Mouse (Mus musculus) hindbrain, embryonic 16.5 days (tissue): Measurements from ENCODE around the gene Dchs1. TPM values are rescaled to one million over a fixed set of nuclear protein-coding genes. Genes with fewer than 3 reads are reported as not detected.

Experiments
- ATAC-seq: fragments of 200-750 bp; cut with Nextera tagmentation; 2 replicates; pipeline ENCODE4 v1.8.0; 2017; ENCODE audit warnings: moderate TSS enrichment, moderate library complexity
- H3K27ac ChIP-seq: fragments of 300-500 bp; sonication (generic); 2 replicates; pipeline ENCODE4 v1.5.1; 2014; ENCODE audit warnings: low read depth, mild to moderate bottlenecking, control low read depth, low read length, moderate library complexity
- H3K27me3 ChIP-seq: fragments of 300-500 bp; sonication (generic); replicated peaks from 2 replicates; pipeline ENCODE4 v1.6.1; 2014; ENCODE audit warnings: low read length; ENCODE audit not compliant: control insufficient read depth, insufficient read depth
- H3K36me3 ChIP-seq: fragments of 300-500 bp; sonication (generic); 2 replicates; pipeline ENCODE4 v1.6.1; 2014; ENCODE audit warnings: mild to moderate bottlenecking, low read length, moderate library complexity, mixed read lengths; ENCODE audit not compliant: control insufficient read depth, insufficient read depth
- H3K4me1 ChIP-seq: fragments of 300-500 bp; sonication (generic); 2 replicates; pipeline ENCODE4 v1.6.1; 2014; ENCODE audit warnings: low read depth, low read length; ENCODE audit not compliant: control insufficient read depth, insufficient read depth
- H3K4me2 ChIP-seq: fragments of 300-500 bp; sonication (generic); 2 replicates; pipeline ENCODE4 v1.6.1; 2014; ENCODE audit warnings: mild to moderate bottlenecking, low read length, control low read depth, moderate library complexity
- H3K4me3 ChIP-seq: fragments of 300-500 bp; sonication (generic); 2 replicates; pipeline ENCODE4 v1.5.1; 2014; ENCODE audit warnings: mild to moderate bottlenecking, low read length, control low read depth, moderate library complexity
- H3K9ac ChIP-seq: fragments of 300-500 bp; sonication (generic); 2 replicates; pipeline ENCODE4 v1.6.1; 2014; ENCODE audit warnings: low read depth, mild to moderate bottlenecking, control low read depth, low read length, moderate library complexity
- H3K9me3 ChIP-seq: fragments of 300-500 bp; sonication (generic); 2 replicates; pipeline ENCODE4 v1.6.1; 2014; ENCODE audit warnings: mild to moderate bottlenecking, low read length, moderate library complexity; ENCODE audit not compliant: control insufficient read depth
- WGBS: fragments of 180-500 bp; shearing (Covaris S2); extraction: QIAGEN DNeasy Blood & Tissue Kit; methylation state at CpG from one replicate; pipeline ENCODE4 v1.1.7; 2014; 5-methylcytosine and 5-hydroxymethylcytosine counted together
- polyA plus RNA-seq: library from polyadenylated mRNA; unstranded; fragments of >200 nt; fragmentation: Nextera tagmentation; extraction: Ambion mirVana; gene quantifications from 2 replicates; pipeline ENCODE4 v1.2.1, GENCODE M21; 2015

Gene Dchs1
- polyA plus RNA-seq, 1 experiment from 2014 or later, result 9.8 TPM

GRCm38 (mm10) chr7:105809836-105810235, 22.4 kb upstream of the Dchs1 start:
- peak overlapping the region; percentile 93 for H3K27ac ChIP-seq
- peaks cover 8% of the 10 kb centered on the region for H3K4me1 ChIP-seq
- no peaks in the 10 kb centered on the region for H3K9me3 ChIP-seq
- WGBS, result 87% methylated on average over 7 of the region's 7 CpGs
- ATAC-seq, result no peak
- H3K36me3 ChIP-seq, result peaks cover 21% of the 10 kb centered on the region
- peak overlapping the region; percentile 88 for H3K4me3 ChIP-seq
- H3K27me3 ChIP-seq, result no peaks in the 10 kb centered on the region
- peak overlapping the region; percentile 98 for H3K9ac ChIP-seq
- H3K4me2 ChIP-seq, result peak overlapping the region; percentile 65

- Histone ChIP-seq H3K9ac (no peak overlapping the region), H3K27me3 (no peaks in the 10 kb centered on the region), H3K4me2 (no peak overlapping the region), H3K27ac (no peak overlapping the region), H3K4me3 (no peak overlapping the region), H3K4me1 (peaks cover 8% of the 10 kb centered on the region), H3K36me3 (peaks cover 21% of the 10 kb centered on the region), H3K9me3 (no peaks in the 10 kb centered on the region)
- WGBS, result 88% methylated on average over 1 of the region's 1 CpGs
- no peak for ATAC-seq
These were observed 20.9 kb upstream of the Dchs1 start for GRCm38 (mm10) chr7:105808385-105808784.

GRCm38 (mm10) chr7:105806716-105807115, 19.3 kb upstream of the Dchs1 start:
- Histone ChIP-seq H3K36me3 (peaks cover 21% of the 10 kb centered on the region), H3K4me1 (peaks cover 8% of the 10 kb centered on the region), H3K9ac (no peak overlapping the region), H3K27ac (no peak overlapping the region), H3K4me2 (no peak overlapping the region), H3K9me3 (no peaks in the 10 kb centered on the region), H3K4me3 (no peak overlapping the region), H3K27me3 (no peaks in the 10 kb centered on the region)
- 73% methylated on average over 2 of the region's 2 CpGs for WGBS
- ATAC-seq, result no peak

- H3K36me3 ChIP-seq, result peaks cover 21% of the 10 kb centered on the region
- no peaks in the 10 kb centered on the region for H3K9me3 ChIP-seq
- no peak overlapping the region for H3K4me2 ChIP-seq
- H3K9ac ChIP-seq, result no peak overlapping the region
- H3K27ac ChIP-seq, result no peak overlapping the region
- H3K4me3 ChIP-seq, result no peak overlapping the region
- 80% methylated on average over 5 of the region's 5 CpGs for WGBS
- no peak for ATAC-seq
- no peaks in the 10 kb centered on the region for H3K27me3 ChIP-seq
- H3K4me1 ChIP-seq, result peaks cover 8% of the 10 kb centered on the region
These were observed 18.7 kb upstream of the Dchs1 start for GRCm38 (mm10) chr7:105806125-105806524.

GRCm38 (mm10) chr7:105803428-105803827, 16.0 kb upstream of the Dchs1 start:
- Histone ChIP-seq H3K36me3 (peaks cover 9% of the 10 kb centered on the region), H3K4me3 (no peak overlapping the region), H3K4me1 (no peaks in the 10 kb centered on the region), H3K9ac (no peak overlapping the region), H3K27me3 (no peaks in the 10 kb centered on the region), H3K4me2 (no peak overlapping the region), H3K9me3 (no peaks in the 10 kb centered on the region), H3K27ac (no peak overlapping the region)
- no peak for ATAC-seq

GRCm38 (mm10) chr7:105802771-105803170, 15.3 kb upstream of the Dchs1 start:
- 37% methylated on average over 1 of the region's 1 CpGs for WGBS

GRCm38 (mm10) chr7:105802312-105802711, 14.9 kb upstream of the Dchs1 start:
- H3K9me3 ChIP-seq, result no peaks in the 10 kb centered on the region
- no peaks in the 10 kb centered on the region for H3K36me3 ChIP-seq
- no peak overlapping the region for H3K4me3 ChIP-seq
- WGBS, result 43% methylated on average over 2 of the region's 2 CpGs
- no peak for ATAC-seq
- no peak overlapping the region for H3K27ac ChIP-seq
- H3K4me1 ChIP-seq, result no peaks in the 10 kb centered on the region
- H3K4me2 ChIP-seq, result no peak overlapping the region
- H3K9ac ChIP-seq, result no peak overlapping the region
- H3K27me3 ChIP-seq, result no peaks in the 10 kb centered on the region

More at GRCm38 (mm10) chr7:105802771-105803170, 15.3 kb upstream of the Dchs1 start:
- peaks cover 4% of the 10 kb centered on the region for H3K36me3 ChIP-seq
- no peaks in the 10 kb centered on the region for H3K4me1 ChIP-seq
- H3K27me3 ChIP-seq, result no peaks in the 10 kb centered on the region
- no peak overlapping the region for H3K4me2 ChIP-seq
- no peaks in the 10 kb centered on the region for H3K9me3 ChIP-seq
- H3K27ac ChIP-seq, result no peak overlapping the region
- no peak for ATAC-seq
- H3K9ac ChIP-seq, result no peak overlapping the region
- H3K4me3 ChIP-seq, result no peak overlapping the region

- 89% methylated on average over 3 of the region's 3 CpGs for WGBS
- no peak overlapping the region for H3K9ac ChIP-seq
- H3K27ac ChIP-seq, result no peak overlapping the region
- no peak overlapping the region for H3K4me3 ChIP-seq
- H3K9me3 ChIP-seq, result no peaks in the 10 kb centered on the region
- ATAC-seq, result no peak
- no peaks in the 10 kb centered on the region for H3K4me1 ChIP-seq
- no peak overlapping the region for H3K4me2 ChIP-seq
- H3K27me3 ChIP-seq, result no peaks in the 10 kb centered on the region
- no peaks in the 10 kb centered on the region for H3K36me3 ChIP-seq
These were observed 9.5 kb upstream of the Dchs1 start for GRCm38 (mm10) chr7:105796972-105797371.

- WGBS, result 11% methylated on average over 7 of the region's 7 CpGs
- Histone ChIP-seq H3K4me3 (no peak overlapping the region), H3K4me1 (no peaks in the 10 kb centered on the region), H3K27me3 (no peaks in the 10 kb centered on the region), H3K9me3 (no peaks in the 10 kb centered on the region), H3K9ac (no peak overlapping the region), H3K27ac (no peak overlapping the region), H3K4me2 (no peak overlapping the region), H3K36me3 (no peaks in the 10 kb centered on the region)
- ATAC-seq, result no peak
These were observed 8.4 kb upstream of the Dchs1 start for GRCm38 (mm10) chr7:105795759-105796366.

GRCm38 (mm10) chr7:105793701-105794100, 6.2 kb upstream of the Dchs1 start:
- no peak overlapping the region for H3K9ac ChIP-seq
- ATAC-seq, result no peak
- 69% methylated on average over 7 of the region's 7 CpGs for WGBS

More at GRCm38 (mm10) chr7:105793701-105794100, 6.2 kb upstream of the Dchs1 start:
- Histone ChIP-seq H3K27ac (no peak overlapping the region), H3K27me3 (no peaks in the 10 kb centered on the region), H3K4me3 (no peak overlapping the region), H3K9me3 (no peaks in the 10 kb centered on the region), H3K4me1 (no peaks in the 10 kb centered on the region), H3K4me2 (no peak overlapping the region), H3K36me3 (no peaks in the 10 kb centered on the region)
